Mouse (Mus musculus) cerebral cortex, adult 2 months (tissue): ENCODE measurements around the gene Slc1a3.

Experiments used
- WGBS: fragments of 180-500 bp; shearing (Covaris S2); methylation state at CpG from one replicate; pipeline ENCODE4 v1.1.7; 2018; 5-methylcytosine and 5-hydroxymethylcytosine counted together

Slc1a3 gene

DNA sequence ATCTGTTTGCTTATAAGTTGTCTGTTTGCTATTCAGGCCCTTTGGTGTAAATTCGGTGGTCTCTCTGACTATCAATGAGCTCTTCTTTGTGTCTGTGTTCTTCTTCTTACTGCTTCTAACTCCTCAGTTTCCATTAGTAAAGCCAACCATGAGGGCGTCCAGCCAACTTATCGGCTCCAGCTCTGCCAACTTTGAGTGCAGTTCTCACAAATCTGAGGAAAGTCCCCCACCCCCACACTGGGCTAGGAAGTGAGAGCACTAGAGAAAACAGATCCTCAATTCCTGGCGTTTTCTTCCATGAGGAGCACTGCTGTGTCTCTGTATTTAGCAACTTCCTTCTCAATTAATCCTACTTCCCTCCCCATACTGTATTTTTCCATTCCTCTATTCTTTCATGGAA, 4.4 kb downstream of the Slc1a3 start:
- whole genome bisulfite sequencing: 35% methylated on average over 4 of the region's 4 CpGs

DNA sequence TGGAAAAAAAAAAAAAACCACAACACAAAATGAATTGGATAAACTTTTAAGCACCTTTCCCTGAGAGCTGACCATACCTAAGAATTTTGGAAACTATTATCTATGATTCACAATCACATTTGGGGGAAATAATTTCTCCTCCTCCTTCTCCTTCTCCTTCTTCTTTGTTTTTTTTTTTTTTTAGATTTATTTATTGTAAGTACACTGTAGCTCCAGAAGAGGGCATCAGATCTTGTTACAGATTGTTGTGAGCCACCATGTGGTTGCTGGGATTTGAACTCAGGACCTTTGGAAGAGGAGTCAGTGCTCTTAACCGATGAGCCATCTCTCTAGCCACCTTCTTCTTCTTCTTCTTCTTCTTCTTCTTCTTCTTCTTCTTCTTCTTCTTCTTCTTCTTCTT, 5.0 kb downstream of the Slc1a3 start:
- WGBS: 96% methylated on average over 1 of the region's 1 CpGs

DNA sequence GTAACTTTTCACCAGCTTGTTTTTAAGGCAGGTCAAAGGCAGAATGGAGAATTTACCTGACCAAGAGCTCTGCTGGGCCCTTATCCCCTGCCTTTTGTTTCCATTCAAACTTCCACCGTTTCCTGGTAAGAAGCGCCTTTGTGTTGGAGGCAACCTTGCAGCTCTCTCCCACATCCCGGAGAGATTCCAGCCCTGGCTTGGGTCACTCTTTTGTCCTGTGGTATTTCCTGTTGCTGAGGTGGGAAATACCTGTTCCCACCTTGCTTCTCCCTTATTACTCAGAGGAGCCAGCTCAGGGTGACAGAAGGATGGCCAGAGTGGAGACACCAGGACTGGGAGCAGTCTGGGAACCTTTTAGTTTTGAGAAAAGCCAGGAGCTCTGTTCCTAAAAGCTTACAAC, 12.6 kb downstream of the Slc1a3 start:
- 62% methylated on average over 3 of the region's 3 CpGs for WGBS

DNA sequence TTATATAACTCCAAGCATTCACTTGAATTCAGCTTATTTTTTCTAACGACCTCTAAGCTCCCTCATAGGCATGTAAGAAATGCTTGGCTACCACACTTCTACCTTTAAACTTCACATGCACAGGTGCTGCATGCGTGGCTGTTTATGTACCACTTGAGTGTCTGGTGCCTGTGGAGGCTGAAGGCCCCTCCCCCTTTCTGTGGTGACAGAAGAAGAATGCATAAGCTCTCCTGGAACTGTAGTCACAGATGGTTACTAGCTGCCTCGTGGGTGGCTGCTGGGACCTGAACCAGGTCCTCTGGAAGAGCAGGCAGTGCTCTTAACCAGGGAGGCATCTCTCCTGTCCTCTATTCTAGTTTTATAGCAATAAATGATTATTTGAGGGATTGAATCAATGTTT, 13.1 kb downstream of the Slc1a3 start:
- WGBS: 52% methylated on average over 3 of the region's 3 CpGs

DNA sequence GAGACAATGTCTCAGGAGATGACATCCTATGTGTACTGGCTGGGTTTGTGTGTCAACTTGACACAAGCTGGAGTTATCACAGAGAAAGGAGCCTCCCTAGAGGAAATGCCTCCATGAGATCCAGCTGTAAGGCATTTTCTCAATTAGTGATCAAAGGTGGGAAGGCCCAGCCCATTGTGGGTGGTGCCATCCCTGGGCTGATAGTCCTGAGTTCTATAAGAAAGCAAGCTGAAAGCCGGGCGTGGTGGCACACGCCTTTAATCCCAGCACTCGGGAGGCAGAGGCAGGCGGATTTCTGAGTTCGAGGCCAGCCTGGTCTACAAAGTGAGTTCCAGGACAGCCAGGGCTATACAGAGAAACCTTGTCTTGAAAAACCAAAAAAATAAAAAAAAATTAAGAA, 20.4 kb downstream of the Slc1a3 start:
- 93% methylated on average over 6 of the region's 6 CpGs for WGBS

DNA sequence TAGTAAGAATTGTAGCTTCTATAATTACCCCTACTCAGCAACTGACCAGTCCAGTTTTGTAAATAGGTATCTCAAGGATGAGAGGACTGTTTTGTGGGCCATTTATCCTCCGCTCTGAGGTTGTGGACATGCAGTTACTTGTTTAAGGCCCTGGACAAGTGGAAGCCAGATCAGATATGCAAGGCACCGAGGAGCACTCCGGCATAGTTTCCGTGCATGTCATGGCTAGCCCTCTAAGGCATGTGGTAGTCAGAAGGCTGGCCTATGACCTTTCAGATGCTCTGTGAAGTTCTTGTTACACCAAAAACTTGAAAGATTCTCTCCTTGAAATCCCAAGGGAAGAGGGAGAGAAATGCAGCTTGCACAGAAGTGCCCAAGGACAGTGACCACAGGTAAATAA, 23.7 kb downstream of the Slc1a3 start:
- 86% methylated on average over 4 of the region's 4 CpGs for WGBS

DNA sequence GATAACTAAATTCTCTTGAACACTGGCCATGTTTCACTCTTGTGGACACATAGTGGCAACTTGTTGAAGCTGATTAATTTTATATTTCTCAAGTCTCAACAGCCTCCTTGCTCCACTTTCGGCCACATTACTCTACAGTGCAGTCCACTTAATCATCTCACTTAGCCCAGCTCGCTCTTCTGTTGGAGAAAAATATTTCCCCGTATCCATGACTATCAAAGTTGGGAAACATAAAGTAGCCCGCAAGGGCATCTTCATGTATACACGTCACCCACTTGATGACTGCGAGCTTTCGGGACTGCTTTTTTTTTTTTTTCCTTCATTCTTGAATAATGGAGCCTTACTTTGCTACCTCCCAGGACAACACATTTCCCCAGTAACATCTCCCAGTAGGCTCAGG, 25.1 kb downstream of the Slc1a3 start:
- 95% methylated on average over 7 of the region's 7 CpGs for WGBS

DNA sequence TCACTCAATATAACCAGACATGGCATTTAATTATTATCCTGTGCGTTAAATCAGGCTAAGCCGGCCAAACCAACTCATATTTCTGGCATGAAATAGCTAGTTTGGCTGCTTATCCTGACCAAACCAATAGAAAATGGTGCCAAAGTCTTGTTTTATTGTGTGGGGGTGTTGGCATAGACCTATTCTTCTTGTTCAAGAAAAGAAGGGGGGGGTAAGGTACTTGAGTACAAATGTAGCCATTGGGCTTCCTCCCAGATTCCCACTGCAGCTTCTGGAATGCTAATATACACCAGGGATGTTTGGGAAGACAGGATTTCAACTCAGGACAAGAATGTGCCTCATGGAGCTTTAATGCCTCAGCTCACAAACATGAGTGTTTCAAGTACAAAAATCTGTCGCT, 26.3 kb downstream of the Slc1a3 start:
- WGBS: 71% methylated on average over 3 of the region's 3 CpGs

DNA sequence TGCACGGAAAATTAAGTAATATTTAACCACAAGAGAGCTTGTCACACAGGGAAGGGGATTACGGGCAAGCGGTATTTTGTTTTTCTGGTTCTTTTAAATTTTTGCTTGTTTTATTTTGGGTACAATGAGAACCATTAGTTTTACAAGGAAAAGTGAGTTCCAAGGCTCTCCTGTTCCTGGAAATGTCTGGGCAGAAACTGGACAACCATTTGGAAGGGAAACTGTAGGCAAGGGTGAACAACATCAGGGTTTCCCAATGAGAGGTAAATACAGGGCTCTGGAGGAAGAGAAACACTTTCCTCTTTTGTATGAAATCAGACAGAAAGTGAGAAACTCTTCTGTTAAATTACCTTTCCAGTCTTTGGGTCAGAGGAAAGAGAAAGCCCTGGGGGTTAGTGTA, 27.7 kb downstream of the Slc1a3 start:
- 87% methylated on average over 3 of the region's 3 CpGs for WGBS

DNA sequence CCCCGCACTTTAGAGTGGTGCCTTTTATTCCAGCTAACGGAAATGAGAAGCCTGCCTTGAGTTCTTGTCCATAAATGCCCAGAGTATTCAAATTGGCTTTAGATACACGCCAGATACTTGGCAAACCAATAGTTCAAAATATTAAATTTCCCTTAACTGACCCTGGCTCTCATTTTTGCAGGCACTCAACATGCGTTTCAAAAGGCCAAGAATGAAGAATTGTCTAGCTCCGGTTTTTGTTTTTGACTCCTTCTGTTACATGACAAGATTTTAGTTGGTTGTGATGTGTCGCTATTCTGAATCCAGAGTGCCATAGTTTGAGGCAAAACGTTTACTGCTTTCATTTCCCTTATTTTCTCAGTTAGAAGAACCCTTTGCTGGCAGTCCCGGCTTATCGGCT, 28.1 kb downstream of the Slc1a3 start:
- WGBS: 69% methylated on average over 9 of the region's 9 CpGs

DNA sequence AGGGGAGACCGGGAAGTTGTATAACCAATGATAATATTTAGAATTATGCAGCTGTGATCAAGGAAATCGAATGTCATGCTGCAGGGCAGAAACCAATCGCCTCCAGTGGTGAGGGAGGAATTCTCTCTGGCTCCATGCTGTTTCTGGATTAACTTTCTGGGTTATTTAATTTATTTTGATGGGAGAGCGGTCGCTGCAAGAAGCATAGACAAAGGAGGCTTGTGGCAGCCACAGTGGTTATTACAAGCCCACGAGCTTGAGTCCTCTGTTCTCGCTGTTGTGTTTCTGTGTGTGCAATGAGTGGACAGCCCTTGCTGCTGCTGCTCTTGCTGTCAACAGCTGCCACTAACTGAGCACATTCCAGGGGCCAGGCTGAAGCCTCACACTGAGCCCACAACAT, 28.6 kb downstream of the Slc1a3 start:
- WGBS: 71% methylated on average over 7 of the region's 7 CpGs

DNA sequence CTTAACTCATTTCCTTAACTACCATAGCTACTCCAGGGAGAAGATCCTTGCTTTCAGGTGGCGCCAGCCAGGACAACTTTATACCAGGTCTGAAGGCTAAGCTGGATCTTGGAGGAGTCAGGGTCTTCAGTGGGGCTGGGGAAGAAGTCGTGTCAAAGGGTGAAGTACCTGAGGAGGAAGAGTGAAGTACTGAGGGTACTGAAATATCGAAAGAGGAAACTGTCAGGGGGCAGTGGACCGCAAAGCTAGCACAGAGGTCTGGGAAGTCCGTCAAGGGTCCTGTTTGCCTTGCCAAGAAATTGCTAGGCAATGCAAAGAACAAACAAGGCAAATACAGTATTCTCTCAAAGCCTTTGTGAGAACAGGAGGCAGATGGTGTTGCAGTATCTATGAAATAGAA, 29.6 kb downstream of the Slc1a3 start:
- 85% methylated on average over 5 of the region's 5 CpGs for WGBS

DNA sequence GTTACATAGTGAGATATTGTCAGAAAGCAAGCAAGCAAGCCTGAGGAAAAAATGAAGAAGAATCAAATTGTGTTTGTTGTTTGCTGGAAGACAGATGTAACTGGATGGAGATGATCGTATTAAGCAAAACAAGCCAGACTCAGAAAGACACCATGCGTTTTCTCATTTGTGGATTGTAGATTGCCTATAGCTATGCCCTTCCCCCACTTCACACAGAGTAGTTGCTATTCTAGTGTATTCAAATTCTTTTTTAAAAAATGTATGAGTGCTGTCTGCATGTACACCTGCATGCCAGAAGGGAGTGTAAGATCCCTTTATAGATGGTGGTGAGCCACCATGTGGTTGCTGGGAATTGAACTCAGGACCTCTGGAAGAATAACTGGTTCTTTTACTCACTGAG, 33.6 kb downstream of the Slc1a3 start:
- 76% methylated on average over 2 of the region's 2 CpGs for WGBS

DNA sequence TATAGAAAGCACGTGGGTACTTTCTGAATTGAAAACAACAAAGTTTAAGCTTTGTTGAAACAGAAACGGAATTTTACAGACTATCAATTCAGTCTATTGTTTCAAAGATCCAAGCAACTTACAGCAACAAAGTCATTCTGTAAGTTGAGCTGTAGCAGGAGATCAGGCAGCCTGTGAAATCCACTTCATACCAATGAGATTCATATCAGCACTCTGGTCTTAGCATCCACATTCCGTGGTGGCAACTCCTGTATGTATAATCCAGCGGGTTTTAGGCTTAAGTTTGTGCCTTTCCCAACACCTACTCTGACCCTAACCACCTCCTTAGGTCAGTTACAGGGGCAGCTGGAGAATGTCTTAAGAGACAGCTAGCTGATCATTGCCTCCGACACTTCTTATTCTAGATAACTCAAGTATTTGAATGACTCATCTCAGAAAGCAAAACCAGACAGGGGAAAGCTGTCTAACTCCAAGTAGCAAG, 34.3 kb downstream of the Slc1a3 start:
- 68% methylated on average over 5 of the region's 5 CpGs for WGBS

DNA sequence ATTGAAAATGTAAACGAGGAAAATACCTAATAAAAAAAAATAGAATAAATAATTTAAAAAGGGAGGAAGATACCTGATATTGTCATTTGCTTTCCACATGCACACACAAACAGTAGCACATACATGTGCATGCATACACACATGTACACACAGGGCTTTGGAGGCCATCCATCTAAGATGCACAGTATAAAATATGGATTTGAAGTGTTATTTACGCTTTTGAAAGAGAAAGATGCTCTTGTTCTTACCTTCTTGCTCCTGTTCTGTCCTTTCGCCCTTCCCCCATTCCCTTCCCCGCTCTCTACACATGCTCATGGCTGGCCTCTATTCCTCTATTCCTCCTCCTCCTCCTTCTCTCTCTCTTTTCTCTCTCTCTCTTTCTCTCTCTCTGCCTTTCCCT, 34.9 kb downstream of the Slc1a3 start:
- 95% methylated on average over 4 of the region's 4 CpGs for WGBS

DNA sequence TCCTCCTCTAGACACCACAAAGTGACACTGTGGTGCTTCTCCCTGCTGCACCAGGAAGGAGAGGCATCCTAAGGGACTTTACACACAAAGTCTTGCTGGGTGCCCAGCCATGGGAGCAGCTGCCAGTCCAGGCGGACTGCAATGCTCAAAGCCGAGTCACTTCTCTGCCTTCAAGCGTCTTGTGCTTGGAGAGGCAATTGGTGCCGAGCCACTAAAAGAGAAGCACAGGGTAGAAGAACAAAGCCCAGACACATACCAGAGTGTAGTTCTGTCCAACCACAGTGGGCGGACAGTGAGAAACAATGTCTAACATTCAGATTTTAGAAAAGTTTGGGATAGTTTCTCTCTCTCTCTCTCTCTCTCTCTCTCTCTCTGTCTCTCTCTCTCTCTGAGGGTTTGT, 38.0 kb downstream of the Slc1a3 start:
- 63% methylated on average over 5 of the region's 5 CpGs for WGBS

DNA sequence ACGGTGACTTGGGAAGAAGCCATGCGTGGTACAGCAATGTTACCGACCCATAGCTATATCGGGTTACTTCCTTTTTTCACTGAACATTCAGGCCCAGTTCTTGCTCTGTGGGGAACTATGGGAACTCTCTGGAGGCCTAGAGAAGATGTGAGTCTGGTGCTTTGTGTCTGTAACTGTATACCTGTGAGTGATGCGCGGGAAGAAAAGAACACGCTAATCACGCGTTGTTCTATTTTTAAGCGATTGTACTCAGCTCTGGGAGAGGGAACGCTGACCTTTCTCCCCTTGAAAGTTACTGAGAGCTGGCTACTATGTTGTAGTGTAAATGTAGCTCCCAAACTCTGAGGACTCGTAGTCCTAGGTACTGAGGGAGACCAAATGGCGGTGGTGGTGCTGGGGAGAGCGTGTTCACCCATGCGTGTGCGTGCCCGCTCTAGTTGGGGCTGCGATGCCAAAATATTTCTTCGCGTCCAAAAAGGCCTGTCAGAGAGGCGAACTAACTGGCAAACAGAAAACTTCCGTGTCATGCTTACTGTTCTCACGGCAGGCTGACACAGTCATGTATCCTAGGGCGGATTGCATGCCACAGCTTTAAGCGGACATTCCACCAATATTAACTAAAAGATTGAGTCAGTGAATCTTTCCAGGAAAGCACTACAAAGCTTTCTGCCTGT, 42.6 kb downstream of the Slc1a3 start:
- 85% methylated on average over 25 of the region's 25 CpGs for WGBS

DNA sequence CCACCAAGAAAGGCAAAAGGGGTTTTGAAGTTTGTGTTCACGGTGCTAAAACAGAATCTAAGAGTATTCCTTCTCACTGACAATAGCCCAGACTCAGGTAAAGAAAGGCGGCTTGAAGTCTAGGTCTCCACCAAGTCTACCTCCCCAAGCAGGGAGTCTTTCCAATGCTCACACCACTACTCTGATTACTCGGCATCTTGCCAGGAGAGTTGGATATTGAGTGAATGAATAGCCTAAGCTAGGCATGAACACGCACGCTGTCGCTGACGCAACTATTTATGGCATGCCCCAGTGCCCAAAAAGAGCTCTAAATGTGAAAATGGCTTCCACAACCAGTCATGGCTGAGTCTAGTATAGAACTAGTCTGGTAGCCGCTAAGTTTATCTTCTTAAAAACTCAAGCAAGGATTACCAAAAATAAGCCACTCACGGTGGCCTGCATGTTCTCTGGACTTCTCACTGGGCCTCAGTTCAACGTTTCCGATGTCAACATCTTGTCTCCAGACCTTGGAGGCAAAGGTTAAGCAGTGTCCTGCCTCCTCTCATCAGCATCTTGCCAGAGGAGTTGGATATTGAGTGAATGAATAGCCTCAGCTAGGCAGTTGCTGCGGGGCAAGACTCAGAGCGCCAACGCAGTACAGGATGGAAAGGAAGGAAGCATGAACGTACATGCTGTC, 44.8 kb downstream of the Slc1a3 start:
- 81% methylated on average over 15 of the region's 15 CpGs for WGBS

DNA sequence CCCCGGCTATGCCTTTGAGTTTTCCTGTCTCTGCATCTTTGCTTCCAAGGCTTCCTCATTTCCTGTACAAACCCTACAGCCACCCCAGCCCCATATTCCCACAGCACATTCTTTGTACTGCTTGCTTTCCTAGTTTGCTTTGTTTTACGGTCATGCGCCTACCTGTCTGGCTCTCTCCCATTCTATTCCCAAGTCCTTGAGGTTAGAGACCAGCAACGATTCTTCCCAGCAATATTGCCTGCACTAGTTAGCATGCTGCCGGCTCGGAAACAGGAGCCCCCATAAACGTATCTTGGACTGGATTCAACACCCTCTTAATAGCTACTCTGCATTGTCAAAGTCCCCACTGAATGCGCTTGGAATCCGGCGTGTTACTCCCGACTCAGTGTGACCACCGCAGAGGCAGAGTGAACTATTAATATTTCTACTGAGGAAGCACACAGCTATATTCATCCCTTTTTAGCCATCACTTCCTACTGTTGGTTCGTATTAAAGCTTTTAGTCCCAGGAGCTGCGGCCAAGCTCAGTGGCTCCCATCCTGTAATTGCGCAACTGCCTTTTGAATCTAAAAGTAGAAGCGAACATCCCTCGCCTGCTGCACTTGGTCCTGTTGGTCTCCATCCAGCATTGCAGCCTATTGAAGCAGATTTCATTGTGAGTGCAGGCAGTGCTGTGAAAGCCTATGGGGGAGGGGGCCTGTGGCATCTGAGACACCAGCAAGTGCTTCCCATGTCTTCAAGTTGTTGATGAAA, 47.0 kb downstream of the Slc1a3 start:
- WGBS: 12% methylated on average over 17 of the region's 17 CpGs

DNA sequence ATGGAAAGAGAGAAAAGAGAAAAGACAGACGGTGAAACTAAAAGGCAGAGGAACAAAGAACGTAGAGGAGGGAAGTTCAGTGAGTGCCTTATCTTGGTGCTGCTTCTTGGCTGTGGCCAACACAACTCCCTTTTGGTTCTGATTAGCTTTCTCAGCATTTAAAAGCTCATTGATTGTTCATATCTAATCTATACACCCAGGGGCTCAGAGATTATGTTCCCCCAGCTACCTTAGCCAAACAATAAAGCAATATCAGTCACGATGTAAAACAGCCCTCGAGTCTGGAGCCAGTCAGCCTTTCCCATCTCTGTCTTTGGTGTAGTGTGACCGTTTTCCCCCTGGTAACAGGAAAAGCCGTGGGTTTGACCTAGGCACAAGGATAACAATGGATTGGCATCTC, 48.7 kb downstream of the Slc1a3 start:
- 74% methylated on average over 6 of the region's 6 CpGs for WGBS

DNA sequence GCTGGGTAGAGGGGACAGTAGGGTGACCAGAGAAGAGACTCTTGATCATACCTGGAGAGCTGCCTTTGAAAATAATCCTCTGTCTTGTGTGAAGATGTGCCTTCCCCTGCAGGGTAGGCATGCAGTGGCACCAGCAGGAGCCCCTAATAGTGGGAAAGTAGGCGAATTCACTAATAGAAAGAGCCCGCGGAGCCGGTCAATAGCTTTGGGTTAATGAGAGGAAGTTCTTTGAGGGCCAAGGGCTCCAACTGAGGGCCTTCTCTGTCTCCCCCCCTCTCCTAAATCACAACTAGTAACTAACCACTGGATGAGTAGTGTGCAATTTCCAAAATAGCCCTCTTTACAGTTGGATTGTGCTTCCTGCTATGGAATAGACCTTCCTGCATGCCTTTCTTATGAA, 50.6 kb downstream of the Slc1a3 start:
- WGBS: 70% methylated on average over 4 of the region's 4 CpGs

DNA sequence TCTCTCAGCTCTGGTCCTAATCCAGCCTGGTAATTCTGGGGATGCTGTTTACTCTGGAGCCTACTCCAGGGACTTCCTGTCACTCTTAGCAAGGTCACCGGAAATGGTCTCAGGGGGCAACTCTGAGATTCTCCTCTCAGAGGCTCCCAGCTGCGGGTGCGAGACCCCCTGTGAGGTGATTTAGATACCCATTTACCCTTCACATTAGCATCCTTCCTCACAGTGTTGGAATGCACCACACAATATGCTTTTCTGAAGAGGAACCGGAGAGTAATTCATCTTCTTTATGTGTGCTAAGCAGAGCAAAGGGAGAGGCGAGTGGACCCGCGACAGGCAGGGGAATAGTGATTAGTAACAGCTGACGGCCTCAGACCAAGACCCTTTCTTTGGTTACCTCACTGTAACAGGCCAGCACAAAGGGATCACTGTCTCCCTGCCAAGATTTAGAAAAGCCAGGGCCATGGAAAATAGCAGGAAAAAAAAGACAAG, 51.0 kb downstream of the Slc1a3 start:
- 60% methylated on average over 8 of the region's 8 CpGs for WGBS
